Mouse (Mus musculus): Measurements from ENCODE around the gene Lrmda. TPM values are rescaled to one million over a fixed set of nuclear protein-coding genes. Genes with fewer than 3 reads are reported as not detected.

Lrmda gene
- total and polyA plus RNA-seq, 3 experiments, result 5.1 to 5.9 TPM; not detected in 1

GRCm38 (mm10) chr14:22113463-22114361, 94.2 kb downstream of the Lrmda start:
- H3K27ac ChIP-seq (ENCODE audit: control insufficient read depth, low read depth, low read length), result no peak overlapping the region
- H3K9ac ChIP-seq (ENCODE audit: control insufficient read depth, low read depth, low read length, poor library complexity, severe bottlenecking), result no peak overlapping the region
- H3K27me3 ChIP-seq (ENCODE audit: control insufficient read depth in 1 of 2, insufficient read depth in 2 of 2, low read length in 2 of 2), result no peaks in the 10 kb centered on the region
- TF ChIP-seq KAT2A (conservative IDR thresholded peaks at IDR 0.05; ENCODE audit: low read depth, low read length), result no peak
- TF ChIP-seq TCF12 (IDR thresholded peaks at IDR 0.05; ENCODE audit: low read depth, low read length), result no peak
- TF ChIP-seq CTCF (IDR thresholded peaks at IDR 0.05 in 2 of 3, conservative IDR thresholded peaks at IDR 0.05 in 1 of 3; ENCODE audit: control insufficient read depth in 1 of 3, insufficient read depth in 1 of 3, low read depth in 2 of 3, low read length in 3 of 3, poor library complexity in 1 of 3, severe bottlenecking in 1 of 3), result no peak
- TF ChIP-seq EP300 (IDR thresholded peaks at IDR 0.05; ENCODE audit: low read depth in 1 of 2, low read length in 2 of 2), result no peak
- TF ChIP-seq POLR2AphosphoS5 (IDR thresholded peaks at IDR 0.05; ENCODE audit: borderline replicate concordance, low read depth, low read length), result no peak
- no peak for TF ChIP-seq MYC (IDR thresholded peaks at IDR 0.05; ENCODE audit: low read depth, low read length)
- no peak for TF ChIP-seq USF2 (IDR thresholded peaks at IDR 0.05; ENCODE audit: borderline replicate concordance in 1 of 2, insufficient read depth in 1 of 2, low read depth in 1 of 2, low read length in 2 of 2)
- TF ChIP-seq GABPA (IDR thresholded peaks at IDR 0.05; ENCODE audit: low read depth, low read length), result no peak
- no peak for TF ChIP-seq CHD1 (IDR thresholded peaks at IDR 0.05; ENCODE audit: low read depth, low read length)
- TF ChIP-seq USF1 (IDR thresholded peaks at IDR 0.05; ENCODE audit: low read depth, low read length), result no peak
- TF ChIP-seq MXI1 (IDR thresholded peaks at IDR 0.05; ENCODE audit: low read depth, low read length), result no peak
- TF ChIP-seq ETS1 (IDR thresholded peaks at IDR 0.05; ENCODE audit: low read depth, low read length), result no peak
- no peak for TF ChIP-seq CHD2 (IDR thresholded peaks at IDR 0.05; ENCODE audit: low read length)
- TF ChIP-seq NELFE (IDR thresholded peaks at IDR 0.05; ENCODE audit: low read depth, low read length), result no peak
- no peak for TF ChIP-seq ZMIZ1 (IDR thresholded peaks at IDR 0.05; ENCODE audit: low read depth, low read length)
- TF ChIP-seq MEF2A (IDR thresholded peaks at IDR 0.05; ENCODE audit: extremely low read depth, insufficient replicate concordance, low read depth, low read length, poor library complexity, severe bottlenecking), result no peak
- no peak for TF ChIP-seq MAFK (IDR thresholded peaks at IDR 0.05; ENCODE audit: borderline replicate concordance, low read depth, low read length)
- no peak for TF ChIP-seq ZKSCAN1 (IDR thresholded peaks at IDR 0.05; ENCODE audit: low read depth, low read length)
- H3K9me3 ChIP-seq (replicated peaks; ENCODE audit: insufficient read depth, low read length), result no peaks in the 10 kb centered on the region
- no peak overlapping the region for H3K4me3 ChIP-seq (ENCODE audit: control insufficient read depth in 1 of 2, insufficient read depth in 1 of 2, low read depth in 2 of 2, low read length in 2 of 2)
- no peaks in the 10 kb centered on the region for H3K4me1 ChIP-seq (ENCODE audit: control insufficient read depth in 1 of 2, insufficient read depth in 2 of 2, low read length in 2 of 2)
- no peak for DNase-seq (ENCODE audit: low read depth, low spot score)
- no peaks in the 10 kb centered on the region for H3K79me2 ChIP-seq (ENCODE audit: control insufficient read depth, insufficient read depth, low read length, poor library complexity)
- H3K36me3 ChIP-seq (ENCODE audit: control insufficient read depth in 1 of 2, insufficient read depth in 2 of 2, low read length in 2 of 2), result no peaks in the 10 kb centered on the region
